Mouse (Mus musculus) mesoderm, embryonic 11.5 days (tissue): Measurements from ENCODE around the gene Fars2.

Source experiments
- DNase-seq: peaks from one replicate; pipeline ENCODE4 v3.0.0-alpha.2; 2012; ENCODE audit warnings: low read depth, low spot score

Fars2 gene

DNA sequence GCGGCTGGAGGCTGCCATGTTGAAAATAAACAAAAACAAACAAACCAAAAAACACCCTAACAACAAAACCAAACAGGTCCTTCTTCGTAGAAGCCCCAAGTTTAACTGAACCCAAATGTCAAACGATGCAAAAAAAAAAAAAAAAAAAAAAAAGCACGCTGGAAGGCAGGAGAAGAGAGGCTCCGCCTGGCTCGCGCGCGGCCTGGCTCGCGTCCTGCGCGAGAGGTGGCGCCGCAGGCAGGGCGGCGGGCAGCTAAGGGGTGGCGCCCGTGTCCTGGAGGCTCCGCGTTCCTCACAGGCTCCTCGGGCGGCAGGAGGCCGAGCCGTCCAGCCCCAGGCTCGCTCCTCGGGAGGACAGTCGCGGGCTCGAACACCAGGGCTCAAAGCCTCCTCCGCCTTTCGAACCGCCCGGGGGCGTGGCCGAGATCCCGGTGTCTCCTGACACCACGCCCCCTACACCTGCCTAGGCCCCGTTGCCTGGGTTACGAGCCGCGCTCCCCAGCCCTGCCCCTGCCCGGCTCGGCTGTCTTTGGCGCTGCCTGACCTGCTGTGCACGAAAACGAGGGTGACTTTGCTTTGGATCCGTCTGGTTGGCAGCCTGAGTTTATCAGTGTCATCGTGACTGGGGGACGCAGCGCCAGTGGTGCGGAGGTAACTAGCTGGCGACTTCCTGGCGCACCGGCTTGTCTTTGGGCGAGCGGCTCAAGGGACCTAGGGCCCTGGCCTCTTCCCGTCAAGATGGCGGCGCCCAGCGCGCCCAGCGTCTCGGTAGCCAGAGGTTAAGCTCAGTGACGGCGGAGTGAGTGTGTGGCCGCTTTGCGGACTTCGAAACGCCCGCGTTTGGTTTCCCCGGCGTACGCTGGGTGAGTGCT, at the start of gene Fars2, which contains the start of gene Lyrm4:
Gene Fars2 (plus strand): TSS at position 270 of the 872 bp plus-strand sequence.
Gene Lyrm4 (minus strand): TSS at position 384 of the 872 bp plus-strand sequence.
- peak; percentile 94 for DNase-seq

DNA sequence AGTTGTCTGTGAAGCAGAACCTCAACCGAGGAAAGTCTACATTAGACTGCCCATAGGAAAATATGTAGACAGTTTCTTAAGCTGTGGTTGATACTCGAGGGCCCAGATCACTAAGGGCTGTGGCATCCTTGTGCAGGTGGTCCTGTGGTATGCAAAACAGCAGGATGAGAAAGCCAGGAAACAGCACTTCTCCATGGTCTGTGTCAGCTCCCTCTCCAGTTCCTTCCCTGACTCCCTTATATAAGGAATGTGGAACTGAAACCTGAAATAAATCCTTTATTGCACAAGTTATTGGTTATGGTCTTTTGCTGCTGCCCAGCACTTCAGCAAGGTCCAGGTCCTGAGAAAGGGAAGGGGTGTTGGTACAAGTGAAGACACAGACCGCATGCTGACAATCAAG, 42.7 kb upstream of the Fars2 start:
- no peak for DNase-seq

DNA sequence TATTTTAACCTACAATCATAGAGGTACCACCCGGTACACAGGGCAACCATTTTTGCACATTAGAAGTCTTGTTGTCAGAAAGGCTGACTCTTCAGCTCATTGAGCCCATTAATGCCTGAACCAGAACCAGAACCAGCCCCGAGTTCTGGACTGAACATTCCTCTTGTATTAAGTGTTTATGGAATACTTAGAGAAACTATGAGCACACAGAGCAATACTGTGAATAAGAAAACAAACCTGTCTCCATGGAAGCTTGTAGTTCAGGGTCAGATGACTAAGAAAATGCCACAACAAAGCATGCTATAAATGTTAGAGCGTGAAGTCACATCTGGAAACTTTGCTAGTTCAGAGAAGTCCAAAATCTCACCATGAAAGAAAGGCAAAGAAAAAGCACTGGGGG, 35.6 kb upstream of the Fars2 start:
- no peak for DNase-seq

DNA sequence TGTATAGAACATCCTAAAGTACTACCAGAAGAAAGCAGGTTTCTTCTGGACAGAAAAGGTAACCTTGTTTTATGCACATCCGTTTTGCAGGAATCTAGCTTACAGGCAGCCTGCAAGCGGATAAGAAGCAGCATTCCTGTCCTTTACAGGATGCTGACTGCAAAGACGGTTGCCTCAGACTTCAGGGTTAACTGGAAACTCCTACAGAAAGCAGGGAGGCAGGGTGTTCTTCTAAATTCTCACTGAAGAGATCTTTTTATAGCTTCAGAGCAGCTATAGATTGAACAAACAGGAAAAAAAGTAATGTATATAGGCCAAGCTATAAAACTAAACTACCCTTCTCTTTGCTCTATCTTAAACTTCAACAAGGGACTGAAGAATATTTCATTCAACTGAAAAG, 32.5 kb upstream of the Fars2 start:
- no peak for DNase-seq

DNA sequence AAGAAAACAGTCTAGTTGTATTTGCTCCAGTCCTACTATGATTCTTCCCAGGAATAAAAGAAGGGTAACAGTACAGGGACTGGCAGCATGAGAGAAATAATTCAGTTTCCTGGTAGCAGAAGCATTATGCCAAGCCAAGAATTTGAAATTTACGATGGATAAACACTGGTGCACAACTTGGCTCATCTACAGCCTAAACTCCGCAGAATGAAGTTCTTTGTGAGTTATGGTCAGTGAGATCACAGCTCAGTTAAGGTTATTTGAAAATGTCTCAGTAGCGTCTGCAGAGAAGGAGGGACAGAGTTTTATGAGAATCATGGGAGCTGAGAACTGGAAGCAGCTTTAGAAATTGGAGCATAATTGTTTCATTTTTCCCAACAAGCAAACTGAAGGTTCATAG, 31.2 kb upstream of the Fars2 start:
- no peak for DNase-seq

DNA sequence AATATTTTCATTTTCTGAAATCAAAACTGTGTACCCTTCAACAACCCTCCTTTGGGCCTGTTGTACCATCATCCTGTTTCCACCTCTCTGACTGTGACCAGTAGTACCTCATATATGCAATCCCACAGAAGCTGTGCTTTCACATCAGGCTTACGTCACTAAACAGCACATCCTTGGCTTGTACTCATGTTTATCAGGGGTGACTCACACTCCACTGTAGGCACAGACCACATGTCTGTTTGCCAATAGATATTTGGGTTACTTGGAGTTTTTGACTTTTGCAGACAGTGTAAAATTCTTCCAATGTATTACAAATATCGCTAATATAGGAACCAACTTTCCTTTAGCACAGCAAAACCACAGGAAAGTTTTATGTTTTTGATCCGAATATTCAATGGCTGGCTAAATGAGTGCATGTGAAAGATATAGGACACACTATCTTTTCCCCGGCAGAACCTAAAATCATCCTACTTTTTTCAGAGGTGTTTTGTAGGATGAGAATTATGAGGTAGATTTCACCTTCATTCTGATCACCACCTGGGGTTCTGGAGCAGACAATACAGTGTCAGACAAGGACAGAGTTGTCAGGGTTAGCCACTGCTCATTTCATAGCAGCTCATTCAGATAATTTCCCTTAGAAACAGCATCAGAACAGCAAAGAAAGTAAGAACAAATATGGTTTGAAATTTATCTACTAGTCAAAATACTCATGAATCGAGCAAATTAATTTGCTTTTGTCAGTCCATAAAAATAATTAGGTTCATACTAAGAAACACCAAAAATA, 30.4 kb upstream of the Fars2 start:
- DNase-seq: no peak

DNA sequence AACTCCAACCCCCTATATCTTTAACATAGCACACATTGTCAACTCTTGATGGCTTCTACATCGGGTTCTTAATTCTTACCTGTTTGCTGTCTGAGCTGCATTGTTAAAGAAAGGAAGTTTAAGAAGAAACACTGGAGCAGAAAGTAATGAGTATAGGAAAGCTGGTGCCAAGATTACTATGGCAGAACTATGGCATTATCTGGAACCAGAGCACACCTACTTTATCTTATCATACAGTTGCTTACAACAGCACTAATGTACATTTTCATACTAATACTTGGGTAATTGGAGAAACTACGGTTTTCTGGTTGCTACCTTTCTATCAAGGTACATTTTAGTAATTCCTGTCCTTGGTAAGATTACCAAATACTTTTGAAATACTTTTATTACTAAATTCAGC, 29.8 kb upstream of the Fars2 start:
- no peak for DNase-seq

DNA sequence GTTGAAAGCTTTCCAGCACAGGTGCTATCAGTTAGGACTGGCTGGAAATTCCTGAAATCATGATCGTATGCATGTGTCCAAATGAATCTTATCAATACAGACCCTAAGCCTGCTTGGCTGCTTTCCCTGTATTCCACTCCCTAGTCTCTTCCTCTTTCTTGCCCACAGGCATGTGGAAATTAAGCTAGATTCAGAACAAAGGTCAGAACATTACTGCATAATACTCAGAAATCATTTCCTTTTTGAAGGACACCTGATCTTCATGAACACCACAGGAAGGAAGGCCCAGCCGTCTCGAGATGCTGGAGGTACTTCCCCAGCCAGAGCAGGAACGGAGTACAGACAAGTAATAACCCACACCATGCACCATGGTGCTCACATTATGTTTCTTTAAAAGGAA, 29.0 kb upstream of the Fars2 start:
- no peak for DNase-seq

DNA sequence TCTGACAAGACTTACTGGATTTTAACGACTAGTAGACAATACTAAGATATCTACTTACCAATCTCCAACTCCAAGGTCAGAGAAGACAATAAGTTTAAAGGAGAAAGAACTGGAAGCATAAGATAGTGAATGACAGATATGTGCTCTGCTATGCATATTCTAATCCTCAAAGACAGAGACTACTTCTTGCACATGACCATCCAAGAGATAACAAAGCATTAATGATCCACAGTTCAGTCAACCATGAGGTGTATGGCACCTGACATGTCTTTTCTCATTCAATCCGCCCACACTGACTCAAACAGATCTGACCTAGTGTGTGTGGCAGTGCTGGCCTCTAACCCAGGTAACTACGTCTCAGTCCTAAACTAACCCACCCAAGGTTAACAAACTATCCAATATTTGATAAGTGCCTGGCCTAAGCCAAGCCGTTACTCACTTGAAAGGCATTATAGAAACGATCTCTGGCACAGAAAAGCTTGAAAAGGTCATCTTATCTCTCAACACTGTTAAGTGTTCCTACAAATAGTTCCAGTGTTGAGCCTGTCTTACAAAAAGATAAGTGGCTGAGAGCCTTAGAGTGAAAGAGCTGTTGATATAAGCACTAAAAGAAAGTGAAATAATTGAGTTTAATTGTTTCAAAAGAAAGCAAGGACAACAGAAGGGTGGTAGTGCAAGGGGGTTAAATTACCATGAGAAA, 20.4 kb upstream of the Fars2 start:
- DNase-seq: no peak

DNA sequence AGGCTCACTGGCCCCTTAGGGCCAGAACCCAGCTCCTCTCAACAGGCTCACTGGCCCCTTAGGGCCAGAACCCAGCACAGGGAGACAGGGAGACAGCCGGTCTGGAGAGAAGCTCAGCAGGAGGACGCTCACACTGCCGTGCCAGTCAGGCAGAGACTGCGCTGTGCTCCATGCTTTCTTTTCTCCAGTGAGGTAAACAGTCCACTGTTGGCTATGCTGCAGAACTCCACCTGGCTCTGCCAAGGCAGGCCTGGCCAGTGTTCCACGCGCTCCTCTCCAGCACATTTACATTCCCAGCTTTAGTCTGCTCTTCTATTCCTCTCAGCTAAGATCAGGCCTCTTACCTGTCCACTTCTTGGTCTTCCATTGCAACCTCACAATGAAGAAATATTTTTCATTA, 11.6 kb upstream of the Fars2 start:
- DNase-seq: no peak

DNA sequence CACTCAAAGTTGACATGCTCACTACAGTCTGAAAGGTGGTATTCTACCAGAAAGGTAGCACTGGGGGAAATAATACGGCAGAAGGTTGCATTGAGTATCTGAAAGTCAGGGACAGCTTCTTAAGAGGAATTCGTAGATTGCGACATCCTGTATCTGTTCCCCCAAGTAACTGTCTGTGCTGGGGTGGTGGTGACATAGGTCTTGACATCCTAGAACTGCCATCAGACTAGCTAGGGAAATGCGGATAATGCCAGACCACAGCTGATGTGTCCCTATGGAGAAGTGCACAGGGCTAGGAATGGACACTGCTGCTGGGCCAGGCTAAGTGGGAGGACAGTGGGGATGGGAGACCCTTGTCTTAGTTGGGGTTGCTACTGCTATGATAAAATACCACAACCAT, 8.7 kb upstream of the Fars2 start:
- DNase-seq: no peak

DNA sequence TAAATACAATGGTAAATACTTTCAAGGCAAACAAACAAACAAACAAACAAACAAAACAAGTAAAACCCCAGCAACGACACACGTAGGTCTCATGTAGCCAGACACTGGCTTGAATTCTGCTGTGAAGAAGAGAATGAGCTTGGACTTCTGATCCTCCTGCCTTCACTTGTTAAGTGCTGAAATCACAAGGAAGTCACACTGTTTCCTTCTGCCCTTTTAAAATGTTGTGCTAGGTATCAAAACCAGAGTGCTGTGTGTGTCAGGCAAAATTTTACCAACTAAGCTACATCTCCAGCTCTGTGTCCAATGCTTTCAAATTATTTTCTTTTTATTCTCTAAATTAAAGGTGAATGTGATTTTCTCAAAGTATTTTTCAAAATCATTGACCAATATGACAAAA, 5.9 kb upstream of the Fars2 start:
- DNase-seq: no peak

DNA sequence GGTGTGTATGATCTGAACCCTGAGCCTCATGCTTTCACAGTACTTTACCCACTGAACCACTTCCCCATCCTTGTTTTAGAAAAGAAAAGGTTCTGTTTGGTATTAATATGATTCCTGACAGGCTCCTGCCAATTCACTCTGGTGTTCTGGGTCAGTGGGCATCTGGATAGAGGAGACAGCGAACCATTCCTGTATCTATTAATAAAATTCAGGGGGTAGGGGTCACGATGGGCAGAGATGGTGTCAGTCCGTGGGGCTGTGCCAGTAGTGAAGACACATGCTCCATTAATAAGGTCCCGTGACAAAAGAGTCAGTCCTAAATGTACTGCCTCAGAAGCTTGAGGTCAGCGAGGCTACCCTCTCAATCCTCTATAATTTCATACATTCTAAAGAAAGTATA, 4.0 kb upstream of the Fars2 start:
- DNase-seq: no peak

DNA sequence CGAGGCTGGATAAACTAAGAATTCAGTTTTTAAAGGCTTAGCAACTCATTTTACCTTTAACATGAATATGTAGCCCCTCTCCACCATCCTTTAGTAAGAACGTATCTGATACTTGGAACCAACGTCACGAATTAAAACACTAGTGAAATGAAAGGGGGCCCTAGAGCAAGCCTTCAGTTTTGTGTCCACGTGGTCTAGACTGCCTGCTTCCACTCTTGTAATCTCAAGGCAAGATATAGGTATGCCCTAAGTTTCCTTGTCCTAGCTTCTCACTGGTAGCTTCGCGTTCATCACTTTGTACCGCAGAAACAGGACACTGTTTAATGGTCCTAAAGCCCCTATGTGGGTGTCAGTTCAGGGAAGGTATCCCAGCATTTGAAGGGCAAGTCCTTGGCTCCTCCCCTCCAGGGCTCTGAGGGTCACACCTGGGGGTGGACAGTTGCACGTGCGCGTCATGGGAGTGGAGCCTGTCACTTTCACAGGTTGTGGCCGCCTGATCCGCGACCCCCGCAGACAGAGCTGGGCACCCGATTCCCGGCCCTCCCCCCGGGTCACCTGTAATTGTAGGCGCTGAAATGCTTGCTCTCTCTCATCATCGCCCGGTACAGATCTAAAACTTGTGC, 581 bp upstream of the Fars2 start:
- peak; percentile 20 for DNase-seq

DNA sequence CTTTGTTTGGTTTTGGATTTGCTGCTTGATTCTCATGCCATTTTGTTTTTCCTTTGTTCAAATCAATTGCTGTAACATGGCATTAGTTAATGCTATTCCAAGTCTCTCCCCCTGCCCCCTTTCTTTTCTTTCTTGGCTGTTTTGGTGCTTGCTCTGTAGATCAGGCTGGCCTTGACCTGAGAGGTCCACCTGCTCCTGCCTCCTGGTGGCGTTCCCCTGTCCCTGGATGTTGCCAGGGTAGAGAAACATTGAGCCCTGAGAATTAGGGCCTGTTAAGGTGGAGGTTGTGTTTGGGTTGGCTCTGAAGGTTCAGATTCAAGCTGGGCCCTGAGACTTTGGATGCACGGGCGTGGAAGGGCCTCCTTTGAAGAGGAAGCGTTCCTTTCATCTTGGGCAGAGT, 2.5 kb downstream of the Fars2 start:
- DNase-seq: no peak

DNA sequence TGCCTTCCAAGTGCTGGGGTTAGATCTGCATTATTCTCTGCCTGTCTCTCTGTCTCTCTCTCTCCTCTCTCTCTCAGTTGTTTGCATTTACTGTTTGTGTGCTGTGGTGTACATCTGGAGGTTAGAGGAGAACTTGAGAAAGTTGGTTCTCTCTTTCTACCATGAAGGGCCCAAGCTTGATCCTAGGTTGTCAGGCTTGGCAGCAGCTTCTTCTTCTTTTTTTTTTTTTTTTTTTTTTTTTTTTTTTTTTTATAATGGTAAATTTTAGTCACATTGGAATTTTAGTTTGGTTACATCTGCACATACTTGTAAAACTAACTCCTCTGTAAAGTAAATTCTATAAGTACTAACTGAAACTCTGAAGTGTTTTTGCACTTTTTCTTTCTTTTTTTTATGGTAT, 3.4 kb downstream of the Fars2 start:
- no peak for DNase-seq

DNA sequence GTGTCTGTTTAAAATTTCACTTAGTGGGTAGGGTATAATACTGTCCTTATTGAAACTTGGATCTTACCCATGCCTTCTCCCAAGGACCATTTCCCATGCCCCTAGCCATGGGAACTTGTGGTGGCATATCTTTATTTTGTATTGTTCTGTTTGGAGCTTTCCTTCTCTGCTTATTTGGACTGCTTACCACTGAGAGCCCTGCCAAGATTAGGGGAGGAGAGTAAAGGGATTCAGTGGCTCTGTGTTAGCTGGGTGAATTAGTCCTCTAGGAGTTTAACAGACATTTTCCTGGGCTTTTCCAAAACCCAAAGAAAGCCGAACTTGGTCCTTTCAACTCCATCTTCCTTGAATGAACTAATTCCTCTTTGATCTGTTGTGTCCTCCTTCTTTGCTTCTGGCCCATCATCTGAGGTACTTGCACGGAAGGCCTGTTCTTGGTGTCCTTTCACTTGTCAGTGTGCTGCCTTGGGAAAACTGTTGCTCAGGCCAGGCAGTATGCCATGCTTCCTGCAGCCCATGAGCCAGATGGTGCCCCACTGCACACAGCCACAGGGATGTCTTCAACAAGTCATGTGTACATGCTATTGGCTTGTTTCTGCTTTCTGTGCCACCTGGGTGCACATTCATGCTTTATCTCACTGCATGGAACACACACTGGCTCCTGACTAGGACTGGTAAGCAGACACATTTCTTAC, 12.3 kb downstream of the Fars2 start:
- no peak for DNase-seq

DNA sequence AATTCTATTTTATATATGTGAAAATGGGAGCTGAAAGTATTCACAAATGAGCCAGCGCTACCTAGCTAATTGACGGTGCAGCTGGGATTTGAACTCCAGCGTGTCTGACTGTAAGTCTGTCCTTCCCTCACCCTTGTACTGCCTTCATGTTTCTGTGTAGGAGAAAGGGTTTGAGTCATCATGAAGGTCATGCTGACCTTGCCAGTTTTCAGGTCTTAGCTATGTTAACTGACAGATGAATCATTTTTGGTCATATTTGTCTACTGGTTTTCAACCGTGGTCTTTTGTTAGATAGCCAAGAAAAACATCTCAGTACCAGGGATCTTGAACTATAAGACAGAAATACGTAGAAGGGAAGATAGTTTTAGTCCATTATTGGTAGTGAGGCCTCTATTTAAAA, 14.2 kb downstream of the Fars2 start:
- no peak for DNase-seq

DNA sequence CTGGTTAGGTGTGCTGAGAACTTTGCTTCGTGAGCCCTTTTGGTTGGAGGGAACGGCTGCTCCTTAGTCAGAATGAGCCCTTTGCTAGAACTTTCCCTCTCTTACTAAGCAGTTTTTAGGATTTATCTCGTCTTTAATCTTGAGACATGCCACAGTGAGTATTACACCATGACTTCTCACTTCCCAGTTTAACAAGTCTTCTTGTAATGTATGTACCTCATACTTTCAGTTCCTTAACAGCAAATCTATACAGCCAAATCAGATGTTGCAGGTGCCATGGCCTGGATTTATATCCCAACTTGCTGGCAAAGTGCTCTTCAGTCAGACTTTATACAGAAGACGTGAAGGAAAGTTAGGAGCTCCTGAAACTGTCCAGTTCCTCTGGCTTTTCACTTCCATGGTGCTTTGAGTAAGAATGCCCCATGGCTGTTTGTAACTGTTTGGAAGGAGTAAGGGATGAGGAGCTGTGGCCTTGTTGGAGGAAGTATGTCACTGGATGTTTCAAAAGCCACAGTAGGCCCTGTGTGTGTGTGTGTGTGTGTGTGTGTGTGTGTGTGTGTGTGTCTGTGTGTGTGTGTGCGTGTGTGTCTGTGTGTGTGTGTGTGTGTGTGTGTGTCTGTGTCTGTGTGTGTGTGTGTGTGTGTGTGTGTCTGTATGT, 14.9 kb downstream of the Fars2 start:
- no peak for DNase-seq

DNA sequence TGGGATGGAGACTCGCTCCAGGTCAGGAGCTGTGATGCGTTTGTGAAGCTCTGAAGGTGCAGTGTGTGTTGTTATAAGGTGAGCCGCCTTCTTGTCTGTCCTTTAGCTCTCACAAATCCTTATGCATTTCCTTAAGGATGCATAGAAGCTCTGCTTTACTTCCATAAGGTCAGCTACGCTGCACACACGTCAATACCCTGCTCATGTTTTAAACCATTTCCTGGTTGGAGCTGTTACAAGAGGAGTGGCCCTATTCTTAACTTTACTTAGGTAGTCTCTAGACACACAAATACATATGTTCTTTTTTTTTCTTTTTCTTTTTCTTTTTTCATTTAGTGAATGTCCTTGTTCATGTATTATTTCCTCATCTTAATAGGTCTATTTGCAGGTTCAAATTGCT, 22.5 kb downstream of the Fars2 start:
- DNase-seq: no peak
